Mouse (Mus musculus) stomach, postnatal 0 days (tissue): Measurements from ENCODE around the gene Pltp.

Experiments
- CTCF ChIP-seq: IDR thresholded peaks from 2 replicates; pipeline ENCODE4 v1.5.1; 2016; ENCODE audit warnings: antibody characterized with exemption, low read depth, mild to moderate bottlenecking, moderate library complexity
- EP300 ChIP-seq: optimal IDR thresholded peaks from 2 replicates; pipeline ENCODE3; 2016; ENCODE audit warnings: antibody characterized with exemption

- TF ChIP-seq CTCF: no peak
- TF ChIP-seq EP300: no peak
These were observed 22.3 kb downstream of the Pltp start for GRCm38 (mm10) chr2:164835164-164835563.
